Mouse (Mus musculus) liver, embryonic 15.5 days (tissue): ENCODE measurements around the gene Kdelr1. TPM values are rescaled to one million over a fixed set of nuclear protein-coding genes. Genes with fewer than 3 reads are reported as not detected.

Source experiments
- ATAC-seq: fragments of 200-750 bp; cut with Nextera tagmentation; 2 replicates; pipeline ENCODE4 v1.8.0; 2017; ENCODE audit warnings: moderate number of reproducible peaks, mild to moderate bottlenecking, moderate library complexity; ENCODE audit not compliant: insufficient read depth
- H3K27ac ChIP-seq: fragments of 300-500 bp; sonication (generic); replicated peaks from 2 replicates; pipeline ENCODE4 v1.5.1; 2015; ENCODE audit warnings: mild to moderate bottlenecking, inconsistent platforms
- H3K27me3 ChIP-seq: fragments of 300-500 bp; sonication (generic); 2 replicates; pipeline ENCODE4 v1.6.1; 2015; ENCODE audit warnings: mild to moderate bottlenecking, inconsistent platforms
- H3K36me3 ChIP-seq: fragments of 300-500 bp; sonication (generic); replicated peaks from 2 replicates; pipeline ENCODE4 v1.6.1; 2015; ENCODE audit warnings: moderate library complexity, mild to moderate bottlenecking, inconsistent platforms
- H3K4me1 ChIP-seq: fragments of 300-500 bp; sonication (generic); replicated peaks from 2 replicates; pipeline ENCODE4 v1.6.1; 2015; ENCODE audit warnings: inconsistent platforms
- H3K4me2 ChIP-seq: fragments of 300-500 bp; sonication (generic); 2 replicates; pipeline ENCODE4 v1.6.1; 2015; ENCODE audit warnings: moderate library complexity, mild to moderate bottlenecking, inconsistent platforms
- H3K4me3 ChIP-seq: fragments of 300-500 bp; sonication (generic); replicated peaks from 2 replicates; pipeline ENCODE4 v1.5.1; 2015; ENCODE audit warnings: mild to moderate bottlenecking, inconsistent platforms
- H3K9ac ChIP-seq: fragments of 300-500 bp; sonication (generic); 2 replicates; pipeline ENCODE4 v1.6.1; 2015; ENCODE audit warnings: moderate library complexity, mild to moderate bottlenecking, inconsistent platforms
- H3K9me3 ChIP-seq: fragments of 300-500 bp; sonication (generic); replicated peaks from 2 replicates; pipeline ENCODE4 v1.6.1; 2016; ENCODE audit warnings: inconsistent platforms
- WGBS: fragments of 180-500 bp; shearing (Covaris S2); methylation state at CpG from one replicate; pipeline ENCODE4 v1.1.7; 2015; ENCODE audit warnings: mixed read lengths; ENCODE audit not compliant: insufficient replicate concordance; 5-methylcytosine and 5-hydroxymethylcytosine counted together
- polyA plus RNA-seq: library from polyadenylated mRNA; unstranded; fragments of >200 nt; fragmentation: Nextera tagmentation; extraction: Ambion mirVana; gene quantifications from 2 replicates; pipeline ENCODE4 v1.2.1, GENCODE M21; 2015

The Kdelr1 gene
- polyA plus RNA-seq, 1 experiment from 2014 or later: 27.6 TPM

DNA sequence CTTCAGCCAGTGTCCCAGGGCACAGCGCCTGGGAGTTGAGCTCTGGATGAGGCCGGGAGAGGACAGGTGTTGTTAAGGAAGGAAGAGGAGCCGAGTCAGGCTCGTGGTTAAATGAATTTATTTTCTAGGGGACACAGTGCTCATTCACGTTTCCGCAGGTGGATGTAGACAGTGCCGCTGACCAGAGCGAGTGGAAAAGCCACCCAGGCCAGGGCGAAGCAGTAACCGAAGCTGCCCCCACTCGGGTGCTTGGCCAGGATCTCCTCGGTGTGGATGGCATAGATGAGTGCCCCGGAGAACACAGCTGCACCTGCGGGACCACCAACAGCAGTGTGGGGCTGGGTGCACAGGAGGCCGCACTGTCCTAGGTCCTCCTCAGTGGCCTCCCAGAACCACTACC, 45.4 kb downstream of the Kdelr1 start:
- no peaks in the 10 kb centered on the region for H3K27me3 ChIP-seq
- peaks cover 67% of the 10 kb centered on the region for H3K4me1 ChIP-seq
- ATAC-seq: no peak
- no peak overlapping the region for H3K9ac ChIP-seq
- no peak overlapping the region for H3K4me3 ChIP-seq
- no peak overlapping the region for H3K27ac ChIP-seq
- WGBS: 84% methylated on average over 15 of the region's 15 CpGs
- H3K36me3 ChIP-seq: peaks cover 25% of the 10 kb centered on the region
- no peaks in the 10 kb centered on the region for H3K9me3 ChIP-seq
- H3K4me2 ChIP-seq: no peak overlapping the region

GRCm38 (mm10) chr7:45919083-45919671, 46.6 kb downstream of the Kdelr1 start:
- Histone ChIP-seq H3K27ac (no peak overlapping the region), H3K9me3 (no peaks in the 10 kb centered on the region), H3K27me3 (no peaks in the 10 kb centered on the region), H3K4me2 (peak overlapping the region; percentile 73), H3K4me3 (0 out of 2 replicates have a peak overlapping the region, but pooled peaks have one; percentile 58), H3K4me1 (peaks cover 79% of the 10 kb centered on the region), H3K36me3 (peaks cover 15% of the 10 kb centered on the region; the same call in 1 of the 2 replicates), H3K9ac (no peak overlapping the region)
- 76% methylated on average over 14 of the region's 14 CpGs for WGBS
- ATAC-seq: no peak

DNA sequence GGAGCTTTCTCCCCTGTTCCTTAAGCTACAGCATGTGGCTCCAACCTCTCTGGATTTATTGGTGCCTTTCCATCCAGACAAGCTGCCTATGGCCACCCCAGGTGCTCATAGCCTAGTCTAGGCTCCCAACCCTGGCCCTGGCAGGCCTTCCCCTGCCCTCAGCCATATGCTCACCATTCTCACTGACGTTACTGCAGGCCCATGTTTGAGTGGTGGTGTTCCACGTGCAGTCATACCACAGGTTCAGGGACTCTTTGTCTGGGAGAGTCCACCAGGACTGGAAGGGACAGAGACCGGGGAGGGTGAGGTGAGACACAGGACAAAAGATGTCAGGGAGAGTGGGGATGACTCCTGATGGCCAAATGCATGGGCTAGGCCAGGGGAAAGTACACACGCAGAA, 47.2 kb downstream of the Kdelr1 start:
- H3K4me1 ChIP-seq: peaks cover 85% of the 10 kb centered on the region
- peaks cover 15% of the 10 kb centered on the region; the same call in 1 of the 2 replicates for H3K36me3 ChIP-seq
- peak overlapping the region; percentile 58 for H3K4me3 ChIP-seq
- H3K4me2 ChIP-seq: peak overlapping the region; percentile 73
- no peaks in the 10 kb centered on the region for H3K9me3 ChIP-seq
- H3K9ac ChIP-seq: peak overlapping the region; percentile 59; the same call in 1 of the 2 replicates
- ATAC-seq: no peak
- 42% methylated on average over 4 of the region's 4 CpGs for whole genome bisulfite sequencing
- H3K27me3 ChIP-seq: no peaks in the 10 kb centered on the region
- peak overlapping the region; percentile 87 for H3K27ac ChIP-seq

GRCm38 (mm10) chr7:45920583-45921241, 48.1 kb downstream of the Kdelr1 start:
- Histone ChIP-seq H3K9ac (peak overlapping the region; percentile 59), H3K4me1 (peaks cover 86% of the 10 kb centered on the region), H3K4me2 (peak overlapping the region; percentile 73), H3K36me3 (peaks cover 15% of the 10 kb centered on the region; the same call in 1 of the 2 replicates), H3K4me3 (peak overlapping the region; percentile 58), H3K27ac (peak overlapping the region; percentile 87), H3K9me3 (no peaks in the 10 kb centered on the region), H3K27me3 (no peaks in the 10 kb centered on the region)
- 12% methylated on average over 9 of the region's 9 CpGs for WGBS
- no peak for ATAC-seq

GRCm38 (mm10) chr7:45921242-45921621, 48.7 kb downstream of the Kdelr1 start, which contains the start of gene Emp3:
Emp3 (minus strand) TSS chr7:45921404.
- Histone ChIP-seq H3K27me3 (no peaks in the 10 kb centered on the region), H3K4me1 (peaks cover 81% of the 10 kb centered on the region), H3K4me3 (peak within 1 kb of the TSS; percentile 58), H3K36me3 (peaks cover 15% of the 10 kb centered on the region; the same call in 1 of the 2 replicates), H3K27ac (peak within 1 kb of the TSS; percentile 87), H3K4me2 (peak within 1 kb of the TSS; percentile 73), H3K9me3 (no peaks in the 10 kb centered on the region), H3K9ac (peak within 1 kb of the TSS; percentile 59)
- ATAC-seq: peak; percentile 19; the same call in 1 of the 2 replicates
- WGBS: 3% methylated on average over 9 of the region's 9 CpGs

DNA sequence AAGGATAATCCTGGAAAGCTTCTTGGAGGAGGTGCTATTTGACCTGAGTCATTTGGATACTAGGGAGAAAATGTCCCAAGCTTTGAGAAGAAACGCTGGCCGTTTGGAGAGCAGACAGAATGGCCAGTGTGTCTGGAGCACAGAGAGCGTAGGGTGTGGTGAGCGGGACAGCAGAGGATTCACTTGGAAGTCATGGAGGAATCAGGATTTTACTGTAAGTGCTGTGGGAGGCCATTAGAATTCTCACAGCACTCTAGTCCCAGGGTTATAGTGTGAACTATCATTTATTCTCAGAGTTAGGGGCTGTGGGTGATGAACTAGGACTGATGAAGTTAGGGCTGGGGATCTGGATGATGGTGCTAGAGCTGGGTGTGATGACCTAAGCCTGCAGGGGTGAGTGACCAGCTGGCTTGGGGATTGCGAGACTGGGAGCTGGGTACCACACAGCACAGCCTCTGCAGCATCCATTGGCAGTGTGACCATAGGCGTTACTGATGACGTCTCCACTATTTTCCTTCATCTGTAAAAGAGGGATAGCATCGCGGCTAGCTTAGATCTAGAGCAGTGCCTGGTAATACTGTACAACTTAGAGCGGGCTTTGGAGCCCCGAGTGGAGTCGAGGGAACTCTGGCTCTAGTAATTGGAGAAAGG, 49.5 kb downstream of the Kdelr1 start:
- no peaks in the 10 kb centered on the region for H3K9me3 ChIP-seq
- ATAC-seq: no peak
- peak overlapping the region; percentile 87 for H3K27ac ChIP-seq
- H3K27me3 ChIP-seq: no peaks in the 10 kb centered on the region
- H3K9ac ChIP-seq: peak overlapping the region; percentile 23; the same call in 1 of the 2 replicates
- H3K36me3 ChIP-seq: peaks cover 15% of the 10 kb centered on the region; the same call in 1 of the 2 replicates
- WGBS: 49% methylated on average over 12 of the region's 12 CpGs
- H3K4me3 ChIP-seq: 0 out of 2 replicates have a peak overlapping the region, but pooled peaks have one; percentile 60
- peaks cover 73% of the 10 kb centered on the region for H3K4me1 ChIP-seq
- H3K4me2 ChIP-seq: peak overlapping the region; percentile 73

- Histone ChIP-seq H3K4me1 (peaks cover 62% of the 10 kb centered on the region), H3K27ac (peak overlapping the region; percentile 87), H3K9me3 (no peaks in the 10 kb centered on the region), H3K9ac (peak overlapping the region; percentile 28), H3K27me3 (no peaks in the 10 kb centered on the region; the same call in 1 of the 2 replicates), H3K4me3 (peak overlapping the region; percentile 60), H3K36me3 (peaks cover 7% of the 10 kb centered on the region; the same call in 1 of the 2 replicates), H3K4me2 (peak overlapping the region; percentile 72)
- under 1% methylated on average over 37 of the region's 37 CpGs for WGBS
- peak; percentile 83 for ATAC-seq
Measured at GRCm38 (mm10) chr7:45922928-45923761, 50.6 kb downstream of the Kdelr1 start.

DNA sequence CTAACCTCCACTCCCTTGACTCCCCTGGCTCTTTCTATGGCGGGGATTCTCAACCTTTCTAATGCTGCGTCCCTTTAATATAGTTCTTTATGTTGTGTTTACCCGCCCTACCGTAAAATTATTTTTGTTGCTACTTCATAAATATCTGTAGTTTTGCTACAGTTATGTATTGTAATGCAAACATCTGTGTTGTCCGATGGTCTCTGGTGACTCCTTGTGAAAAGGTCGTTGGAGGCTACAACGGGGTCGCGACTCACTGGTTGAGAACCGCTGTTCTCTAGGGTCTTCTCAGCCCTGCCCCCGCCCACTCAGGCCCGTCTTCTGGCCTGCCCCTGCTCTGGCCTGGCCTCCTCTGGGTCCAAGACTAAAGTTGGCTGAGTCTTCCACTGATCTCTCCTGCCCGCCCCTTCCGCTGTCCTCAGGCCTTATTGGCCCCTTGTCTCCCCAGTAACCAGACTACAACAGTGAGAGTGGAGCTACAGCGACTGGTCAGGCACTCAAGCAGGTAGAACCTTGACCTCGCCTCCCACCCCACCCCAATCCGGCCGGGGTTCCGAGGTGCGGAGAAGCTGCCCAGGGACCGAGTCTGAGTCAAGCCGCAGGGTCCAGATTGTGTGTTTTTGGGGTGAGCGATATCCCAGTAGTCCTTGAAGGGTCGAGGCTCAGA, 51.3 kb downstream of the Kdelr1 start, which contains the start of gene Ccdc114:
TSS of gene Ccdc114 (plus strand) at position 311 of the 667 bp plus-strand sequence.
- H3K36me3 ChIP-seq: 0 out of 2 replicates have a peak, but pooled peaks cover 4% of the 10 kb centered on the region
- ATAC-seq: peak; percentile 62
- 2% methylated on average over 24 of the region's 24 CpGs for WGBS
- peak within 1 kb of the TSS; percentile 87 for H3K27ac ChIP-seq
- peaks cover 59% of the 10 kb centered on the region for H3K4me1 ChIP-seq
- peak within 1 kb of the TSS; percentile 28 for H3K9ac ChIP-seq
- H3K27me3 ChIP-seq: no peaks in the 10 kb centered on the region; the same call in 1 of the 2 replicates
- no peaks in the 10 kb centered on the region for H3K9me3 ChIP-seq
- peak within 1 kb of the TSS; percentile 60 for H3K4me3 ChIP-seq
- peak within 1 kb of the TSS; percentile 72 for H3K4me2 ChIP-seq

DNA sequence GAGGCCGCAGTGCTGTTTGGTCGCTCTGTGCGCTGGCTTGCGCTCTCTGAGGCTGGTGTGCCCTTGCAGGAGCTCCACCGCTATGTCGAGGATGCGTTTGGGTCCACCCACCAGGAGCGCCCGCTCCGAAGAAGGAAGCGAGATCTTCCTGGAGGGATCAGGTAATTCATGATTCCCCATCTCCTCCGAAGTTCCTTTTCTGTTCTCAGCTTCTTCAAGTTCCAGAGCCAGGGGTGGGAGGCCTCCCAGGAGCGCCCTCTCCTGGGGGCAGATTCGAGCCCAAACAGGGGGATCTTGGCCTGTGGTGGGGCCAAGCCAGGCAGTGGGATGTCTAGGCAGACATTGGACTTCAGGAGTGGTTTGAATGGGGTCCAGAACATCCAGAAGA, 51.9 kb downstream of the Kdelr1 start:
- 8% methylated on average over 14 of the region's 14 CpGs for WGBS
- H3K27ac ChIP-seq: peak overlapping the region; percentile 87
- H3K27me3 ChIP-seq: no peaks in the 10 kb centered on the region; the same call in 1 of the 2 replicates
- H3K4me1 ChIP-seq: peaks cover 54% of the 10 kb centered on the region
- no peaks in the 10 kb centered on the region for H3K36me3 ChIP-seq
- H3K4me3 ChIP-seq: peak overlapping the region; percentile 60
- peak overlapping the region; percentile 72 for H3K4me2 ChIP-seq
- ATAC-seq: no peak
- H3K9me3 ChIP-seq: no peaks in the 10 kb centered on the region
- peak overlapping the region; percentile 28; the same call in 1 of the 2 replicates for H3K9ac ChIP-seq
